Mouse (Mus musculus) embryonic facial prominence, embryonic 15.5 days (tissue): ENCODE data around the gene Gm20854. TPM values are rescaled to one million over a fixed set of nuclear protein-coding genes. Genes with fewer than 3 reads are reported as not detected.
"Not testable (repeated sequence)": the region's sequence is repeated elsewhere in the genome, so short reads cannot be mapped to it uniquely, and the experiment has no call there.

ENCODE experiments used
- ATAC-seq: fragments of 200-750 bp; cut with Nextera tagmentation; 2 replicates; pipeline ENCODE4 v1.8.0; 2017; ENCODE audit warnings: low read depth, moderate TSS enrichment; ENCODE audit not compliant: insufficient number of reproducible peaks, low FRiP score, low TSS enrichment
- H3K27ac ChIP-seq: fragments of 300-500 bp; sonication (generic); replicated peaks from 2 replicates; pipeline ENCODE4 v1.5.1; 2015; ENCODE audit warnings: mild to moderate bottlenecking, inconsistent platforms
- H3K27me3 ChIP-seq: fragments of 300-500 bp; sonication (generic); 2 replicates; pipeline ENCODE4 v1.6.1; 2015; ENCODE audit warnings: inconsistent platforms
- H3K36me3 ChIP-seq: fragments of 300-500 bp; sonication (generic); 2 replicates; pipeline ENCODE4 v1.6.1; 2015; ENCODE audit warnings: mild to moderate bottlenecking, inconsistent platforms
- H3K4me1 ChIP-seq: fragments of 300-500 bp; sonication (generic); 2 replicates; pipeline ENCODE4 v1.6.1; 2015; ENCODE audit warnings: inconsistent platforms
- H3K4me2 ChIP-seq: fragments of 300-500 bp; sonication (generic); replicated peaks from 2 replicates; pipeline ENCODE4 v1.6.1; 2015; ENCODE audit warnings: mild to moderate bottlenecking, inconsistent platforms
- H3K4me3 ChIP-seq: fragments of 300-500 bp; sonication (generic); replicated peaks from 2 replicates; pipeline ENCODE4 v1.5.1; 2015; ENCODE audit warnings: mild to moderate bottlenecking, inconsistent platforms
- H3K9ac ChIP-seq: fragments of 300-500 bp; sonication (generic); 2 replicates; pipeline ENCODE4 v1.6.1; 2015; ENCODE audit warnings: inconsistent platforms
- H3K9me3 ChIP-seq: fragments of 300-500 bp; sonication (generic); replicated peaks from 2 replicates; pipeline ENCODE4 v1.6.1; 2016; ENCODE audit warnings: inconsistent platforms
- WGBS: fragments of 180-500 bp; shearing (Covaris S2); methylation state at CpG from one replicate; pipeline ENCODE4 v1.1.7; 2015; 5-methylcytosine and 5-hydroxymethylcytosine counted together
- polyA plus RNA-seq: library from polyadenylated mRNA; unstranded; fragments of >200 nt; fragmentation: Nextera tagmentation; extraction: Ambion mirVana; gene quantifications from 2 replicates; pipeline ENCODE4 v1.2.1, GENCODE M21; 2015

The Gm20854 gene
- not detected in 2 replicates for polyA plus RNA-seq

- not testable (repeated sequence) for H3K4me2 ChIP-seq, H3K36me3 ChIP-seq, H3K27ac ChIP-seq, ATAC-seq, H3K4me3 ChIP-seq, H3K4me1 ChIP-seq, H3K9ac ChIP-seq, H3K27me3 ChIP-seq, H3K9me3 ChIP-seq
- WGBS, result 100% methylated on average over 1 of the region's 6 CpGs
Measured at GRCm38 (mm10) chrY:85530808-85531207, at the start of gene Gm20854. Gene Gm20854, minus strand, starts transcription at chrY:85530908.
